Mouse (Mus musculus): ENCODE results near the gene Ubald2. TPM values are rescaled to one million over a fixed set of nuclear protein-coding genes. Genes with fewer than 3 reads are reported as not detected.
"Not testable (repeated sequence)": the region's sequence is repeated elsewhere in the genome, so short reads cannot be mapped to it uniquely, and the experiment has no call there.

Gene Ubald2
- polyA plus RNA-seq, 1 experiment = 63.2 TPM

- TF ChIP-seq CTCF (IDR thresholded peaks at IDR 0.05; ENCODE audit: extremely low read depth, insufficient read depth, low read length) (no peak), POLR2A (IDR thresholded peaks at IDR 0.05; ENCODE audit: extremely low read depth, insufficient read depth, low read length) (no peak)
- Histone ChIP-seq H3K27ac (ENCODE audit: insufficient read depth, low read length) (no peak overlapping the region), H3K4me1 (ENCODE audit: control insufficient read depth, insufficient read depth, low read length) (no peaks in the 10 kb centered on the region), H3K4me3 (ENCODE audit: insufficient read depth, low read length) (no peak overlapping the region)
Measured at GRCm38 (mm10) chr11:116423782-116424620, 9.9 kb upstream of the Ubald2 start.

GRCm38 (mm10) chr11:116424621-116425407 is 9.1 kb upstream of the Ubald2 start:
- H3K4me3 ChIP-seq (ENCODE audit: insufficient read depth, low read length) = no peak overlapping the region
- H3K27ac ChIP-seq (ENCODE audit: insufficient read depth, low read length) = no peak overlapping the region
- no peaks in the 10 kb centered on the region for H3K4me1 ChIP-seq (ENCODE audit: control insufficient read depth, insufficient read depth, low read length)
- TF ChIP-seq CTCF (IDR thresholded peaks at IDR 0.05; ENCODE audit: extremely low read depth, insufficient read depth, low read length) = no peak
- TF ChIP-seq POLR2A (IDR thresholded peaks at IDR 0.05; ENCODE audit: extremely low read depth, insufficient read depth, low read length) = no peak

GRCm38 (mm10) chr11:116426328-116426727 is 7.6 kb upstream of the Ubald2 start:
- not testable (repeated sequence) for H3K27ac ChIP-seq (ENCODE audit: insufficient read depth, low read length); H3K4me3 ChIP-seq (ENCODE audit: insufficient read depth, low read length); H3K4me1 ChIP-seq (ENCODE audit: control insufficient read depth, insufficient read depth, low read length)

GRCm38 (mm10) chr11:116426852-116427575 is 6.9 kb upstream of the Ubald2 start:
- Histone ChIP-seq H3K27ac (ENCODE audit: insufficient read depth, low read length) (no peak overlapping the region), H3K4me1 (ENCODE audit: control insufficient read depth, insufficient read depth, low read length) (peaks cover 2% of the 10 kb centered on the region), H3K4me3 (ENCODE audit: insufficient read depth, low read length) (no peak overlapping the region)
- no peak for TF ChIP-seq CTCF (IDR thresholded peaks at IDR 0.05; ENCODE audit: extremely low read depth, insufficient read depth, low read length)
- no peak for TF ChIP-seq POLR2A (IDR thresholded peaks at IDR 0.05; ENCODE audit: extremely low read depth, insufficient read depth, low read length)

GRCm38 (mm10) chr11:116428872-116429859 is 4.7 kb upstream of the Ubald2 start:
- H3K27ac ChIP-seq (ENCODE audit: insufficient read depth, low read length) = no peak overlapping the region
- H3K4me1 ChIP-seq (ENCODE audit: control insufficient read depth, insufficient read depth, low read length) = peaks cover 2% of the 10 kb centered on the region
- TF ChIP-seq POLR2A (IDR thresholded peaks at IDR 0.05; ENCODE audit: extremely low read depth, insufficient read depth, low read length) = no peak
- no peak for TF ChIP-seq CTCF (IDR thresholded peaks at IDR 0.05; ENCODE audit: extremely low read depth, insufficient read depth, low read length)
- no peak overlapping the region for H3K4me3 ChIP-seq (ENCODE audit: insufficient read depth, low read length)

GRCm38 (mm10) chr11:116429862-116430613 is 3.9 kb upstream of the Ubald2 start:
- Histone ChIP-seq H3K4me3 (ENCODE audit: insufficient read depth, low read length) (no peak overlapping the region), H3K4me1 (ENCODE audit: control insufficient read depth, insufficient read depth, low read length) (peaks cover 2% of the 10 kb centered on the region), H3K27ac (ENCODE audit: insufficient read depth, low read length) (no peak overlapping the region)
- no peak for TF ChIP-seq CTCF (IDR thresholded peaks at IDR 0.05; ENCODE audit: extremely low read depth, insufficient read depth, low read length)
- TF ChIP-seq POLR2A (IDR thresholded peaks at IDR 0.05; ENCODE audit: extremely low read depth, insufficient read depth, low read length) = no peak

GRCm38 (mm10) chr11:116430723-116431427 is 3.0 kb upstream of the Ubald2 start:
- TF ChIP-seq POLR2A (IDR thresholded peaks at IDR 0.05; ENCODE audit: extremely low read depth, insufficient read depth, low read length) = no peak
- Histone ChIP-seq H3K4me1 (ENCODE audit: control insufficient read depth, insufficient read depth, low read length) (peaks cover 3% of the 10 kb centered on the region), H3K4me3 (ENCODE audit: insufficient read depth, low read length) (no peak overlapping the region), H3K27ac (ENCODE audit: insufficient read depth, low read length) (no peak overlapping the region)

Measured in cortical plate, adult 2 months (tissue).